Mouse (Mus musculus) liver, postnatal 0 days (tissue): ENCODE data around the gene Nr1i3.

Source experiments
- CTCF ChIP-seq: sonication (generic); IDR thresholded peaks from 2 replicates; pipeline ENCODE4 v1.5.1; 2016; ENCODE audit warnings: antibody characterized with exemption, low read depth
- EP300 ChIP-seq: IDR thresholded peaks from 2 replicates; pipeline ENCODE4 v1.6.1; 2016; ENCODE audit warnings: antibody characterized with exemption, low read depth, mild to moderate bottlenecking

GRCm38 (mm10) chr1:171209409-171209808 is 4.4 kb upstream of the Nr1i3 start:
- no peak for TF ChIP-seq CTCF
- TF ChIP-seq EP300 = no peak
